Mouse (Mus musculus) monocyte, adult 2 months (primary cell): Measurements from ENCODE around the gene Sp1.

Experiments
- DNase-seq, 2 experiments: peaks; one replicate each; pipeline ENCODE4 v3.0.0; 2022; ENCODE audit warnings: low spot score in 2 of 2, low read depth in 1 of 2

The Sp1 gene

GRCm38 (mm10) chr15:102405489-102406195 is at the start of gene Sp1:
TSS of gene Sp1 (plus strand) at chr15:102406143.
- DNase-seq = peak; percentile 98 to 99

GRCm38 (mm10) chr15:102356501-102357325 is 49.2 kb upstream of the Sp1 start:
- DNase-seq = no peak

- DNase-seq = no peak
Measured at GRCm38 (mm10) chr15:102358126-102358525, 47.8 kb upstream of the Sp1 start.

- DNase-seq = no peak
Measured at GRCm38 (mm10) chr15:102358834-102359233, 47.1 kb upstream of the Sp1 start.

- DNase-seq = no peak
Measured at GRCm38 (mm10) chr15:102362648-102363047, 43.3 kb upstream of the Sp1 start.

GRCm38 (mm10) chr15:102364678-102365077 is 41.3 kb upstream of the Sp1 start:
- no peak for DNase-seq

- no peak for DNase-seq
Measured at GRCm38 (mm10) chr15:102366238-102366637, 39.7 kb upstream of the Sp1 start.

- DNase-seq = no peak
Measured at GRCm38 (mm10) chr15:102366733-102367344, 39.1 kb upstream of the Sp1 start, which contains the start of gene Sp7. TSS of gene Sp7 (minus strand) at chr15:102367182.

GRCm38 (mm10) chr15:102369972-102370371 is 36.0 kb upstream of the Sp1 start:
- no peak for DNase-seq

GRCm38 (mm10) chr15:102370727-102371126 is 35.2 kb upstream of the Sp1 start:
- DNase-seq = no peak

- DNase-seq = no peak
Measured at GRCm38 (mm10) chr15:102376453-102377162, 29.3 kb upstream of the Sp1 start.

GRCm38 (mm10) chr15:102377163-102377543 is 28.8 kb upstream of the Sp1 start:
- DNase-seq = peak; percentile 42 to 68

GRCm38 (mm10) chr15:102377810-102378262 is 28.1 kb upstream of the Sp1 start:
- DNase-seq = no peak

- peak in 1 of 2 experiments; percentile 67 for DNase-seq
Measured at GRCm38 (mm10) chr15:102381575-102381974, 24.4 kb upstream of the Sp1 start.

GRCm38 (mm10) chr15:102383671-102384070 is 22.3 kb upstream of the Sp1 start:
- no peak for DNase-seq

- no peak for DNase-seq
Measured at GRCm38 (mm10) chr15:102386640-102387039, 19.3 kb upstream of the Sp1 start.

- no peak for DNase-seq
Measured at GRCm38 (mm10) chr15:102388942-102389341, 17.0 kb upstream of the Sp1 start.

GRCm38 (mm10) chr15:102392520-102392919 is 13.4 kb upstream of the Sp1 start:
- DNase-seq = no peak

- peak; percentile 36 to 43 for DNase-seq
Measured at GRCm38 (mm10) chr15:102393584-102394014, 12.3 kb upstream of the Sp1 start.

- DNase-seq = no peak
Measured at GRCm38 (mm10) chr15:102395061-102395460, 10.9 kb upstream of the Sp1 start.

- no peak for DNase-seq
Measured at GRCm38 (mm10) chr15:102398629-102399028, 7.3 kb upstream of the Sp1 start.
